Mouse (Mus musculus) spleen, postnatal 0 days (tissue): Measurements from ENCODE around the gene Pon1. TPM values are rescaled to one million over a fixed set of nuclear protein-coding genes. Genes with fewer than 3 reads are reported as not detected.

Experiments
- polyA plus RNA-seq: library from polyadenylated mRNA; unstranded; fragments of >200 nt; fragmentation: Nextera tagmentation; extraction: Ambion mirVana; gene quantifications from 2 replicates; pipeline ENCODE4 v1.2.1, GENCODE M21; 2015

Pon1 gene
- polyA plus RNA-seq, result 0.20 and 0.23 TPM in 2 replicates

DNA sequence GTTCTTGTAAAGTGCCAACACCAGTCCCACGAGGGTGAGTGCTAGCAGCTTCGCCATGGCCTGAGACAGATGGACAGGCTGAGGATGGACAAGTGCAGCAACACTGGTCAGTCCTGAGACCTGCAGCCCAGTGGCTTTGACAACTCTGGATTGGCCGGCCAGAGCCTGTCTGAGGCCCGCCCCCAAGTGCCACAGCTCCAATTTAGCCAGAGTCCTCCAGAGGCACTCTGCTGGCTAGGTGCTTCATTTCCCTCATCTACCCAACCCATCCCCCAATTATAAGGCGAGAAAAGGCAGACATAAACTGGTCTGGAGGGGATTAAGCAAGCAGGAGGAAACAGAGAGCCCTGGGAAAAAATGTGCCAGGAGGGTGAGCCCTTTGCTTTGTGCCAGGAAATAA is at the start of gene Pon1:
Pon1 (minus strand) TSS at position 254 of the 400 bp plus-strand sequence.

Other genes starting within 250 kb of the Pon1 start
- gene Pon3, start 62.3 kb upstream of the Pon1 start, polyA plus RNA-seq, result 9.7 and 9.8 TPM in 2 replicates
- gene Pon2, start 104.5 kb upstream of the Pon1 start, polyA plus RNA-seq, result 65.7 and 66.6 TPM in 2 replicates
- gene Asb4, start 189.4 kb upstream of the Pon1 start, polyA plus RNA-seq, result 1.7 and 1.9 TPM in 2 replicates